Mouse (Mus musculus): ENCODE measurements around the gene Myh11. TPM values are rescaled to one million over a fixed set of nuclear protein-coding genes. Genes with fewer than 3 reads are reported as not detected.

Gene Myh11
- polyA plus RNA-seq, 1 experiment, result 4.1 TPM

DNA sequence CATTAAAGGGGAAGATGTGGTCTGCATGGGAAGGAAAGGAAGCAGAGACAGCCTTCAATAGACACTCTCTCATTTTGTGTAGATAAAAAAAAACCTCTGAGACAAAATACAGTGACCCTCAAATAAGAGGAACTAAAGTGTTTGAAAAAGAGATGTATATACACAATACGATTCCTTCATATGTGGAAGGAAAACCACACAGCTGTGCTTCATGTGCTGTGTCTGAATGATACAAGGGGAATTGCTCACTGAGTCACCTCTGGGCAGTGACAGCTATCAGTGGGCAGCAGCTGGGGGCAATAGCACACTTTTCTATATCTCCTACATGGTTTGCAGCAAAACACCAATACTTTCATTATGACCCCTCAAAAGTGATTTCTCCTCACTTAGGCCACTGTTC lies 16.2 kb upstream of the Myh11 start:
- no peaks in the 10 kb centered on the region; the same call in 1 of the 2 replicates for H3K4me1 ChIP-seq (ENCODE audit: control insufficient read depth, insufficient read depth, low read length)
- no peak overlapping the region for H3K27ac ChIP-seq (ENCODE audit: insufficient read depth, low read length)
- TF ChIP-seq CTCF (IDR thresholded peaks at IDR 0.05; ENCODE audit: extremely low read depth, insufficient read depth, low read length), result no peak
- no peak for TF ChIP-seq POLR2A (IDR thresholded peaks at IDR 0.05; ENCODE audit: extremely low read depth, insufficient read depth, low read length)
- H3K4me3 ChIP-seq (ENCODE audit: insufficient read depth, low read length), result no peak overlapping the region

DNA sequence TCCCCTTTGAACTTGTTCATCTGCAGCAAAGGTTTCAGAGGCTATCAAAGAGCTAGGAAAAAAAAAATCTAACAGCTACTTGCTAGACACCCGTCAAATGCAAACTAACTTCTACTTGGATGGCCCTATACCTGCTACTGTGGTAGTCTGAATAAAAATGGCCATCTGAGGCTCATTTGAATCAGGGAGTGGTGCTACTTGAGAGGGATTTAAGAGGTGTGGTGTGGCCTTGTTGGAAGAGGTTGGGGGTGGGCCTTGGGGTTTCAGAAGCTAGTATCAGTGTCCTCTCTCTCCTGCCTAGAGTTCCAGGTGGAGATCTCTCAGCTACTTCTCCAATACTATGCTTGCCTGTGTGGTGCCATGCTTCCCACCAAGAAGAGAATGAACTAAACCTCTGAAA lies 15.3 kb upstream of the Myh11 start:
- no peak for TF ChIP-seq CTCF (IDR thresholded peaks at IDR 0.05; ENCODE audit: extremely low read depth, insufficient read depth, low read length)
- no peak for TF ChIP-seq POLR2A (IDR thresholded peaks at IDR 0.05; ENCODE audit: extremely low read depth, insufficient read depth, low read length)
- no peak overlapping the region for H3K27ac ChIP-seq (ENCODE audit: insufficient read depth, low read length)
- H3K4me3 ChIP-seq (ENCODE audit: insufficient read depth, low read length), result no peak overlapping the region
- no peaks in the 10 kb centered on the region; the same call in 1 of the 2 replicates for H3K4me1 ChIP-seq (ENCODE audit: control insufficient read depth, insufficient read depth, low read length)

DNA sequence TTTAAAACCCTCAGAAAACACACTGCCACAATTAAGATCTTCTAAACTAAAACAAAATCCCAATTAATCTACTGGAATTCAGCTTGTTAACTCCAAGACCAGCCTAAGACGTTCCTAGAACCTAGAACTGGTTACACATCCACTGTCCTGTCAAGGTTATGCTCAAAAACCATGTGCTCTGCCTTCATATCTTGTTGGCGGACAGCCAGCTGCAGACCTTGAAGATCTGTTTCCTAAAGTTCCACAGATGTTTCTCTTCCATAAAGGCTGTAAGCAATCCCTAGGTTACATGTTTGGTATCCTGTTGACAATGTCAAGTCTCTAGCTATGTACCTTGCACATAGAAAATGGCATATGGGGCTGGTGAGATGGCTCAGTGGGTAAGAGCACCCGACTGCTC lies 13.6 kb upstream of the Myh11 start:
- TF ChIP-seq POLR2A (IDR thresholded peaks at IDR 0.05; ENCODE audit: extremely low read depth, insufficient read depth, low read length), result no peak
- no peak for TF ChIP-seq CTCF (IDR thresholded peaks at IDR 0.05; ENCODE audit: extremely low read depth, insufficient read depth, low read length)
- Histone ChIP-seq H3K4me3 (ENCODE audit: insufficient read depth, low read length) (no peak overlapping the region), H3K4me1 (ENCODE audit: control insufficient read depth, insufficient read depth, low read length) (no peaks in the 10 kb centered on the region; the same call in 1 of the 2 replicates), H3K27ac (ENCODE audit: insufficient read depth, low read length) (no peak overlapping the region)

DNA sequence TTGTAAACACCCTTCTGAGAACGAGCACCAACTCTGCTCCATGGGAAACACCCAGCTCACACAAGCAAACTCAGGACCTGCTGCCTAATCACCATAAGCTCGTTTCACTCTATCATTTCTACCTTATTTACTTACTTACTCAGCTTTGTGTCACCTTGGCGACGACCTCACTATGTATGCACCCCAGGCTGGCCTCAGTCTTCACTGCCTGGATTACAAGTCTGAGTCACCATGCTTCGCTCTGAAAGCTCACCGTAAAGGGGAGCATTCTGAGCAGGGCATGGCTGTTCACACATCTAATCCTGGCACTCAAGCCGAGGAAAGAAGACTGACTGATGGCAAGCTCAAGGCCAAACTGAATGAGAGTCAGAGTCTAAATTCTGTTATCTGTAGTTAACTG lies 12.5 kb upstream of the Myh11 start:
- Histone ChIP-seq H3K27ac (ENCODE audit: insufficient read depth, low read length) (no peak overlapping the region), H3K4me1 (ENCODE audit: control insufficient read depth, insufficient read depth, low read length) (no peaks in the 10 kb centered on the region; the same call in 1 of the 2 replicates), H3K4me3 (ENCODE audit: insufficient read depth, low read length) (no peak overlapping the region)
- TF ChIP-seq CTCF (IDR thresholded peaks at IDR 0.05; ENCODE audit: extremely low read depth, insufficient read depth, low read length), result no peak
- TF ChIP-seq POLR2A (IDR thresholded peaks at IDR 0.05; ENCODE audit: extremely low read depth, insufficient read depth, low read length), result no peak

DNA sequence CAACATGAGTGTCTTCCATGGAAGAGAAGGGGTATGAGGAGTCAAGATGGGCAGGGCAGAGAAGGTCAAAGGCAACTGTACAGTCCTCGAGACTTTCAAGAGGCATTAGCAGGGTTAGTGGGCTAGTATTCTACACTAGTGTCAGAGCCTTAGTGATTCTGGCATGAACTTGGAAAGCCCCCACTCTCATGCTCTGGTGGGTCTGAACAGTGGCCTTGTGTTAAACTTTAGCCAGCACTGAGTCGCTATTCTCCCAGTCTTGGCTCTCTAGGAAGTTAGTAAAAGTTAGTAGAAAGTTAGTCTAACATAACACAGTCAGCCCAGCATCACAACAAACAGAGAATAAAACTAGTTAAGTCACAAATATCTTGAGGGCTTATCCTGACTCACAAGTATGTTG lies 12.0 kb upstream of the Myh11 start:
- H3K27ac ChIP-seq (ENCODE audit: insufficient read depth, low read length), result no peak overlapping the region
- TF ChIP-seq CTCF (IDR thresholded peaks at IDR 0.05; ENCODE audit: extremely low read depth, insufficient read depth, low read length), result no peak
- no peak for TF ChIP-seq POLR2A (IDR thresholded peaks at IDR 0.05; ENCODE audit: extremely low read depth, insufficient read depth, low read length)
- H3K4me3 ChIP-seq (ENCODE audit: insufficient read depth, low read length), result no peak overlapping the region
- H3K4me1 ChIP-seq (ENCODE audit: control insufficient read depth, insufficient read depth, low read length), result no peaks in the 10 kb centered on the region; the same call in 1 of the 2 replicates

DNA sequence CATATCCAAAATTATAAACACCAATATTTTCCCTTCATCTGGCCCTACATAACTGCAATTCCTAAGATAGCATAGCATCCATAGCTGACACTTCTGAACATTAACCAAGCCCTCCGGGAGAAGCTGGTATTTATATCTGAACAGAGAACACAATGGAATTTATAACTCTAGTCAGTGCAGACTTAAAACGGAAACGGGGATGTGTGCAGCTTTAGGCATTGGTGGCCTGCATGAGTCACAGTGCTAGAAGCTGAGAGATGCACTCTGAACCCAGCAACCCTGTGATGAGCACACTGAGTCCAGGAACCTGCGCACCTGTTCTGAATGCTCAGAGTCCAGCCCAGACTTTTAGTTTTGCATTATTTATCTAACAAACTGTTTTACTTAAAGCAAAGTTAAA lies 7.3 kb upstream of the Myh11 start:
- TF ChIP-seq CTCF (IDR thresholded peaks at IDR 0.05; ENCODE audit: extremely low read depth, insufficient read depth, low read length) (no peak), POLR2A (IDR thresholded peaks at IDR 0.05; ENCODE audit: extremely low read depth, insufficient read depth, low read length) (no peak)
- no peak overlapping the region for H3K4me3 ChIP-seq (ENCODE audit: insufficient read depth, low read length)
- H3K4me1 ChIP-seq (ENCODE audit: control insufficient read depth, insufficient read depth, low read length), result no peaks in the 10 kb centered on the region; the same call in 1 of the 2 replicates
- no peak overlapping the region for H3K27ac ChIP-seq (ENCODE audit: insufficient read depth, low read length)

DNA sequence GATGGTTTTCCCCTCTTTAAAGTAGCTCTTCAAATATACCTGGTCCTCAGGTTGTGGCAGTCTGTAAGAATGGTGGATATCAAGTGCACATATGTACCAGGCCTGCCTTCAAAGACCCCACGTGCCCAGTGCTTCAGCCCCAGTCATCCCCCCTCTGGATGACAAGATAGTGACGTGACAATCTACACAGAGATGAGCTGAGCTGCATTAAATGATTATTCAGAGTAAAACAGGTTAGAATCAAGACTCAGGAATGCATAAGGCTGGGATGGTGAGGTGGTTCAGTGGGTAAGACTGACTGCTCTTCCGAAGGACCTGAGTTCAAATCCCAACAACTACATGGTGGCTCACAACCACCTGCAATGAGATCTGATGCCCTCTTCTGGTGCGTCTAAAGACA lies 6.6 kb upstream of the Myh11 start:
- TF ChIP-seq POLR2A (IDR thresholded peaks at IDR 0.05; ENCODE audit: extremely low read depth, insufficient read depth, low read length), result no peak
- TF ChIP-seq CTCF (IDR thresholded peaks at IDR 0.05; ENCODE audit: extremely low read depth, insufficient read depth, low read length), result no peak
- no peak overlapping the region for H3K27ac ChIP-seq (ENCODE audit: insufficient read depth, low read length)
- no peaks in the 10 kb centered on the region; the same call in 1 of the 2 replicates for H3K4me1 ChIP-seq (ENCODE audit: control insufficient read depth, insufficient read depth, low read length)
- H3K4me3 ChIP-seq (ENCODE audit: insufficient read depth, low read length), result no peak overlapping the region

DNA sequence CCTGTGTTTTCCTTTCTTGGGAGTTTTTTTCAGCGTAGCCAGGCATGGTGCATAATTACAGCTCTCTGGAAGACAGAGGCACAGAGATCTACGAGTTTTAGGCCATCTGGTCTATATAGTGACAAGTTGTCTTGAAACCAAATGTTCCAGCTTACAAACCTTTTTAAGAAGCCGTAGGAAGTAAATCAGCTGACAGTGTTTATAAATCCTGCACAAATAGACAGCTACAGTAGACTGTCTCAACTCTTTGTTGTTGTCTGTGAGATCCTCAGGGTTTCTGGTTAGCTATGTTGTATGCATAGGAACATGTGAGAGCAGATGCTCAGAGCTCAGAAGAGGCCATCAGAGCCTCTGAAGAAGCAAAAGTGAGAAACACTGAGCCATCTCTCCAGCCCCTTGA lies 6.0 kb upstream of the Myh11 start:
- Histone ChIP-seq H3K4me1 (ENCODE audit: control insufficient read depth, insufficient read depth, low read length) (no peaks in the 10 kb centered on the region; the same call in 1 of the 2 replicates), H3K4me3 (ENCODE audit: insufficient read depth, low read length) (no peak overlapping the region), H3K27ac (ENCODE audit: insufficient read depth, low read length) (no peak overlapping the region)
- TF ChIP-seq POLR2A (IDR thresholded peaks at IDR 0.05; ENCODE audit: extremely low read depth, insufficient read depth, low read length), result no peak
- no peak for TF ChIP-seq CTCF (IDR thresholded peaks at IDR 0.05; ENCODE audit: extremely low read depth, insufficient read depth, low read length)

DNA sequence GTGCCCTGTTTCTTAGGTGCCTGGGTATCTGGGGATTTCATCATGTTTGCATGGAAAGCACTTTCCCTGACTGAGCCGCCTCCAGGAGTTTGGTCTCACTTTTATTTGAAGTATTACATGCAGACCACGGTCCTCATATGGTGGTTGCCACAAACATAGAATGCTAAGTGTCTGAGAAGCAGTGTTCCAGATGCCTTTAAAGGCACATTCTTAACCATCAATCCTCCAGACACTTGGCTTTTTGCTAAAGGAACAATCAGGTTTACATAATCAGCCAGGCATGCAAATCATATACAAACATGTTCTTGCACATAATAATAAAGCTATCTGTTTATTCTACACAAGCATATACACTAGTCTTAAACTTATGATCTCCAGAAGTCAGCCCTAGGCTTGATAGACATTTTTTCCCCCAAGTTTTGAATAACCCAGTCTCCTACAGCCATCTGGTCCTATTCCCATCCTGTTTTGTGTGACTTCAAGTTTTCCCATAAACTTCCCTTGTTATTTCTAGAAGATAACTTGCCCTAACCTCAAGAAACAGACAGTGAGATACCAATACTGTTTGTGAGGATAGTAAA lies 5.5 kb upstream of the Myh11 start:
- H3K4me3 ChIP-seq (ENCODE audit: insufficient read depth, low read length), result no peak overlapping the region
- H3K27ac ChIP-seq (ENCODE audit: insufficient read depth, low read length), result no peak overlapping the region
- TF ChIP-seq CTCF (IDR thresholded peaks at IDR 0.05; ENCODE audit: extremely low read depth, insufficient read depth, low read length), result no peak
- no peak for TF ChIP-seq POLR2A (IDR thresholded peaks at IDR 0.05; ENCODE audit: extremely low read depth, insufficient read depth, low read length)
- H3K4me1 ChIP-seq (ENCODE audit: control insufficient read depth, insufficient read depth, low read length), result no peaks in the 10 kb centered on the region; the same call in 1 of the 2 replicates

DNA sequence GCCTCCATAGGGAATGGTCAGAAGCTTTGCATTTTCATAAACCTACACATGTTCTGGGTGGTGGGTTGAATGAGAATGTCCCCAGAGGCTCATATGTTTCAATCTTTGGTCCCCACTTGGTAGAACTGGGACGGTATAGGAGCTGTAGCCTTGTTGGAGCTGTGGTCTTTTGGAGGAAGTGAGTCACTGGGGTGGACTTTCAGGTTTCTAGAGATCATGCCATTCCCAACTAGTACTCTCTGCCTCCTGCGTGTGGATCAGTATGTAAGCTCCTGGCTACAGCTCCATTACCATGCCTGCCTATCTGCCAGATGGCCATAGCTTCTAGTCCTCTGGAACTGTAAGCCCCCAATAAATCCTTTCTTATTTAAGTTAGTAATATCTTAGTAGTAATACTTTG lies 4.1 kb upstream of the Myh11 start:
- H3K4me3 ChIP-seq (ENCODE audit: insufficient read depth, low read length), result no peak overlapping the region
- H3K4me1 ChIP-seq (ENCODE audit: control insufficient read depth, insufficient read depth, low read length), result no peaks in the 10 kb centered on the region; the same call in 1 of the 2 replicates
- H3K27ac ChIP-seq (ENCODE audit: insufficient read depth, low read length), result no peak overlapping the region
- TF ChIP-seq POLR2A (IDR thresholded peaks at IDR 0.05; ENCODE audit: extremely low read depth, insufficient read depth, low read length), result no peak
- TF ChIP-seq CTCF (IDR thresholded peaks at IDR 0.05; ENCODE audit: extremely low read depth, insufficient read depth, low read length), result no peak
